Mouse (Mus musculus) 3T3-L1 (cell line): ENCODE data around the gene Akap8l.

Experiments used
- DNase-seq: peaks from one replicate; pipeline ENCODE4 v3.0.0-alpha.2; 2015; ENCODE audit warnings: low read depth, low spot score

Gene Akap8l

DNA sequence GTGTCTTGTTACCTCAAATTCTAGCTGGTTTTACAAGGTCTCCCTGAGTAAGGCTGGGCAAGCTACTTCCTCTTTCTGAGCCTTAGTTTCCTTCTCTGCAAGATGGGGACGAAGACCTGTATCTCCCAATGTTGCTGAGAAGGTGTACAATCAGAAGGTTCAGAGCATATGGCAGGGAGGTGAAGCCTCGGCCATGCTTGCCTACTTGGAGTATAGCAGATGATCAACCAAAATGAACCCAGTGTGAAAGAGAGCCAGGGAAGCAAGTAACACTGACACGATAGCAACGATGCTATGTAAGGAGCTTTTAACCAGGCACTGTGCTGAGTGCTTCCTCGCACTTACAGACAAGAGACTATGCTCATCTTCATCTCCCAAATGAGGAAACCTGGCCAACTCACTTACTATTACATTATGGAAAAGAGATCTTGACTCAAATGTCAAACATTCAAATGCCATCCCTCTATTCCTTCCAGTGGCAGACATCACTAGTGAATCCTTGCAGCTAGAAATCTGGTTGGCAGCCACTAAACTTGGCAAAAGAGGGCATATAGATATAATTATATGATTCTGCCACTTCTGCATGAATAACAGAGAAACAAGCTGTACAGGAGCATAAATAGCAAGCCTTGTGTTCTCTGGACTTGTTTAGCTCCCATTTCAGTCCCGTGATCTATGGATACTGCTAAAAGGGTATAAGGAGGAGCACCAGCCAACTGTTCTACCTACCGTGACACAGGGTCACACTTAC, 8.0 kb upstream of the Akap8l start:
- DNase-seq: no peak

DNA sequence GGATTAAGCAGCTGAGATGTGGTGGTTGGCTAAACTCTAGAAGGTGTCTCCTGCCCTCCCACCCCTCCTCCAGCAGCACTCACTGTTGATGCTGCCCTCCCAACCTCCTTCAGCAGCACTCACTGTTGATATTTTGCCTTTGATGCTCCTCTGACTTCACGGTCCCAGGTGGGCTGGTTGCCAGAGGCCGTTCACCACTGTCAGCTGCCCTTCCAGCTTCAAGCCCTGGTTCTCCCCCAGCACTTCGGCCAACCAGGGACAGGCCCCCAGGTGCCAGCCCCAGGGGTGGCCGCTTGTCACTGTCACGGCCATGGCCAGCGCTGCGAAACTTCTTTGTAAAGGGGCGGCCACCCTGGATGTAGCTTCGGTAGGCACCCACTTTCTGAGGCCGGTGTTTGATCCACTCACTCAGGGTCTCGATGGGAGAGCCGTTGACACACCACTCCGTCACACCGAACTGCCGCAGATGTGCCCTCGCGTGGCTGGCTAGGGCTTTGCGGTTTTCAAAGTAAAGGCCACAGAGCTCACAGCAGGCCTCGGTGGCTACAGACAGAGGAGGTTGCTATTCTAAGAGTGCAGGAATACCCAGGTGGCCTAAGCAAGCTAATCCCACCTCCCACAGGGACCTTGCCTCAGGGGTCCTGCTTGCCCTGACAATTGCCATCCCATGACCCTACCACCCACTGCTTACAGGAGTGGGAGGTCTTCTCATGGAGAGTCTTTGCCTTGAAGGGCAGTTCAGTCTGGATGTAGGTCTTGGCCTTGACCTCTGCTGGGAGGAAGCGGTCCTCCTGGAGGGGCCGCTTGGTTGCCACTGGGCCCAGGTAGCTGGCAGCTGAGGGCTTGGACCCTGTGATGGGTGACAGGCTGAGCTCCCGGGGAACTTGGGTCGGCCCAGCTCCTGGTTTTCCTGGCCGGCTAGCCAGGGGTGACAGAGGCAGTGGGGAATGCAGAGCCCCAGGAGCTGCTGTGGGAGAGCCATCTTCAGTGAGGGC, 6.7 kb upstream of the Akap8l start:
- no peak for DNase-seq

GRCm38 (mm10) chr17:32356281-32356680, 5.9 kb upstream of the Akap8l start:
- no peak for DNase-seq

DNA sequence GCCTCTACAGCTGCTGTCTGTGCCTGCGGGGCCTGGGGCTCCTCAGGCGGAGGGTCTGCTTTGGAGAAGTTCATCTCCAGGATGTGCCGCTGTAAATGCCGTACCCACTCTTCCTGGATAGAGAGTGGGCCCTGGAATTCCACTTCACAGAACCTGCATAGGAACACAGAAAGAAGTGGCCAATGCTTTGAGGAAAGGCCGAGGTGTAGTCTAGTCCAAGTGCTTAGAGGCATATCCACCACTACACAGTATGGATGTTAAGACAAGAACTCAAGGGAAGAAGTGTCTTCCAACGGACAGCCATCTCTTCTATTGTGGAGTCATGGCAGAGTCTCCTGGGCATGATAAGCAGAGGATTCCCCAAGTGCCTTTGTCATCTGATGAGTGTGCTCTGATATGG, 4.6 kb upstream of the Akap8l start:
- no peak for DNase-seq

DNA sequence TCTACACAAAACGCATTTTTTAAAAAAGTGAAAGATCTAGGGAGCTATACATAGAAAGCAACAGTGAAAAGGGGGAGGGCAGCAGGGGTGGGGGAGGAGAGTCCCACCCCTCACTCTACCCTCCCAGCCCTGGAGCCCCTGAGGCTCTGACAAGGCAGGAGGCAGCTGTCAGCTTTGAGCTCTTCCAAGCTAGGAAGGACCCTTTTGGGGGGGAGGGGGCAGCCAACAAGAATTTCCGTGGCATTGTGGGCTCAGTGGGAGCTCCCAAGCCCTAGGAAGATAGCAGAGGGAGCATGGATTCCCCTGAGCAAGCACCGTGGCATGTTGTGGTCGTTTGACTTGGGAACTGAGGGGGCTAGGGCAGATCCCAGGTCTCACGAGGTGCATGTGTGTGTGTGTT, 3.8 kb upstream of the Akap8l start:
- DNase-seq: no peak

GRCm38 (mm10) chr17:32353696-32354095, 3.3 kb upstream of the Akap8l start:
- no peak for DNase-seq

DNA sequence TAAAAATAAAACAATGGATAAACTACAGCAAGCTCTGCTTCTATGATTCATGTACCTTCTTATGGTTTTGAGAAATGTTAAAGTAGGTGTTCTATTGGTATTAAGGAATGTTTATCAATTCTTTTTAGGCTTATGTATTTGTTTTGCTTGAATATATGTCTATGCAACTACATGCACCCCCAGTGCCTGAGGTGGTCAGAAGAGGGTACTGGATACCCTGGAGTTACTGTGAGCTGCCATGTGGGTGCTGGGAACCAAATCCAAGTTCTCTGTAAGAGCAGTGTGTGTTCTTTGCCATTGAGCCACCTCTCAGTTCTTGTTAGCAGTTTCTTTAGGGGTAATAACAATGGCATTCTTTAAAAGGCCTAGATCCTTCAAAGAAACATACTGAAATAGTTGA, 1.3 kb upstream of the Akap8l start:
- DNase-seq: no peak

GRCm38 (mm10) chr17:32351269-32351668, 862 bp upstream of the Akap8l start:
- DNase-seq: no peak

DNA sequence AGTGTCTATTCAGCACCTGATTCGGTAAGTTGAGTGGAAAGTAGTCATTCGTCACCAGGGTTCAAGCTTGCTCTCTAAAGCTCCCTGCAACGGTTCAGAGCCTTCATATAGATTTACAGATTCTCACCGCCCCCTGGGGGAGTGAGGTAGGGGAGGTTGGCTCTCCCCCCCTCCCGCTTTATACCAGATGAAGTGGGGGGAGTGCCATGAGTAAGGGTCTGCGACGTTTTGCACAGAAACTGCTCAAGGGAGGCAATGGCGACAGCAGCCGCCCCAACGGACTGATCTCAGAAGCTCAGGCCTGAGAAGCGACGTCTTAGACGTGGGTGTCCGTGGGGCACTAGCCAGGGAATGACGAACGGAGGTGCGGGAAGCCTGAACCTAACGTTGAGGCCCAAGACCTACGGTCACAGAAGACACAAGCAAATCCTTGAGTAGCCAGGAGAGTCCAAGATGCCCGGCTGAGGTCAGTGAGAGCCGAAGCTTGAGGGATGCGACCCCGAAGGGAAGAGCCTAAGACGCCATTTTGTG, 491 bp downstream of the Akap8l start:
- DNase-seq: peak; percentile 42

DNA sequence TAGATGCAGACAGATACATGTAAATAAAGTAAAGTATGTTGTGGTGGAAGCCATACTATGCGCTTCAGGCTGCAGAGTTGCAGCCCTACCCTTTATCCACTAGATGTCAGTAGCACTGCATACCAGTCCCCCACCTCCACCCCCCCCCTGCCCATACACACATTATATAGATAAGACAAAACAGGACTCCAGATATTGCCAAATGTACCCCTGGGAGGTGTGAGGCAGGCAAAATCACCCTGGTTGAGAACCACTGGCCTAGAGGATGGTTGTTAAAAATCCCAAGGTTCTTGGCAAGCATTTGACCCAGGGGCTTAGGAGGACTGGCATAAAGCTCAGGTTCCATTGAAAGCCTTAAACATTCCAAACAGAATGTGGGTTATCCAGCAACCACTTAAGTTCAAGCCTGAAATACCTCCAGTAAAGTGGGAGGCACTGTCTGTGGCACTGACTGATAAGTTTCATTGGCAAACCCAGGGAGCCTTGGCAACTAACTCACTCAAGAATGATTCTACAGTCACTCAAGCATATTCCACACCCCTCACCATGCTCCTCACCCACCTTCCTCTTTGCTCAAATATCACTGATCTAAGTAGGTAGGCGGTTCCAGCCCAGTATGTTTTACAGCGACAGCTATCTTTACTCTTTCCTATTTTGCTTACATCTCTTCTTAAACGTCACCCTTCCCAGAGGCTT, 1.2 kb downstream of the Akap8l start:
- peak; percentile 77 for DNase-seq

DNA sequence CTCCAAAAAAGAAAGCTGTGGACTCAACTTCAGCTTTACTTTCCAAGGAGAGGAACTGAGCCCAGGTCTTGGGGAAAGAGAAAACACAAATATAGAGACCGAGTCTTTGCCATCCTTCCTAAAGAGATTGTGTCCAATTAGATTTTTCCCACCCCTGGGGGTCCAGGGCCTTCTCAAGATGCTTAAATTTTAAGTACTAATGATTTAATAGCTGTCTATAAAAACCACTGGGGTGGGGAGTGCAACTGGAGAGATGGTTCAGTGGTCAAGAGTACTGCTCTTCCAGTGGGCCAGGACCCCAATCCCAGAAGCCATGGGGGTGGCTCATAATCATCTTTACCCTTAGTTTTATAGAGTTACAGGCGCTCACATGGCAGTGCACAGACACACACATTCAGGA, 2.0 kb downstream of the Akap8l start:
- DNase-seq: no peak

- no peak for DNase-seq
These were observed 9.3 kb downstream of the Akap8l start for GRCm38 (mm10) chr17:32341102-32341501.

- DNase-seq: no peak
These were observed 10.3 kb downstream of the Akap8l start for GRCm38 (mm10) chr17:32340110-32340509.

GRCm38 (mm10) chr17:32335869-32336268, 14.5 kb downstream of the Akap8l start:
- DNase-seq: no peak

DNA sequence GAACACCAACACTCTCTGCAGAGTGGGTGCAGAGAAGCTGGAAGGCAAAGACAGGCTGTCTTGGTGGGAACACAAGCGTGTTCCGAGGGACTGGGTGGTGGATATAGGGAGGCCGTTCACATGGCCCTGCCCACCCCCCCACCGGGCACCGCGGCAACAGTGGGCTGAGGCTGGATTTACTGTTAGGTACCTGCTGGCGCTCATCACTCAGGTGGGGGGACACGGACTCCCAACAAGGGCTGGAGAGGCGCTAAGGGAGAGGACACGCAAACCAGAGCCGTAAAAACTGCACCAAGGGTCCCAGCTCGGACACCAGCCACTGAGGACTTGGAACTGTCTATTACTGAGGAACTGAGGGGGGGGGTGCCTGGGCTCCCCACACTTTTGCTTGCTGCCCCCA, 15.5 kb downstream of the Akap8l start:
- no peak for DNase-seq

GRCm38 (mm10) chr17:32333675-32334303, 16.6 kb downstream of the Akap8l start:
- no peak for DNase-seq

- DNase-seq: no peak
These were observed 22.9 kb downstream of the Akap8l start for GRCm38 (mm10) chr17:32327501-32327900.

GRCm38 (mm10) chr17:32322809-32323208, 27.6 kb downstream of the Akap8l start:
- no peak for DNase-seq

GRCm38 (mm10) chr17:32321836-32322235, 28.6 kb downstream of the Akap8l start:
- DNase-seq: peak; percentile 40

DNA sequence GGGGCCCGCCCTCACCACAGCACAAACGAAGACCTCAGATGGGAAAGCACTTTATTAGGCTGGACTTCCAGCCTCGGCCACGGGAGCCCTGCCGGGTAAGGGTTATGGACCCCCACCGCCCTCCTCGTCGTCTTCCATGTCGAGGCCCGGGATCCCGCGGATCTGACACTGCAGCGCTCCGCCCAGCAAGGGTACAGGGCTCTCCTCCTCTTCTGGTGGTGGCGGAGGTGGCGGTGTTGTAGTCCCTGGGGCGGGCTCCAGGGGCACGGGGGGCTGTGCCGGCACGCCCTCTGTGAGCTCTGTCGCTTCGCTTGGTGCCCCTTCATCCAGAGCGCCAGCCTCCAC, 29.0 kb downstream of the Akap8l start:
- DNase-seq: no peak

DNA sequence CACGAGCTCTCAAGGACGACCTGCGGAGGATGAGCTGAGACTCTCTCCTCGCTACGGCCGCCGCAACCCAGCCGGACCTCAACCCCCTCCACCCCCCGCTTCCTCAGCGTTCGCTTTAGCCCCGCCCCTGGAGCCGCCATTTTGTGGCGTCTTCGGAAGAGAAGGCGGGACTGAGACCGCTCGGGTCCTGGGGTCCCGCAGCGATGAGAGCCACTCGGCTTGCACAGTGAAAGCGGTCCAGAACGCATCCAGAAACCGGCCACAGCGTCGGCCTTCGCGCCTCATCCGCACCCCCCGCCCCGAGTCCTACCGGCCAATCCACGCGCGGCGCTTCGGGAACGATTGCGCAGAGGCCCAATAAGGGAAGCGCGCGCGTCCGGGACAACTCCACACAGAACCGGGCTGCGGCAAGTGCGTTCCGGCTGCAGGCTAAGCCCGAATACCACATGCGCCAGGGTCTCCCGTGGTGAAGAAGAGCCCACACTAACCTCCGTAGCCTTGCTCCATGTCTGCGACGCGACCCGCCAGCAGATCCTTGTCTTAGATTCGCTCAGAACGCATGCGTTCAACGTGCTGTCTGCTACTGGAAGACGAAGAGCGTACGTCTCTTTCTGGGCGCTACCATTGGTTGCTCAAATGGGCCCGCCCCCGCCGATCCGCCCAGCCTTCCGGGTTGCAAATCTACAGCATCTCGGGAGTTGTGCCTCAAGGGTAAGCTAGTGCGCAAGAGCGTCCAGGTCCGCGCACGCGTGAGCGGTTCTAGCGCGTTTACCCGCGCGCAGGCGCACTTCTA, 29.6 kb downstream of the Akap8l start, which contains the start of gene Akap8:
Gene Akap8, minus strand, starts transcription at position 642 of the 793 bp plus-strand sequence.
- peak; percentile 99 for DNase-seq
